ENCODE assay signal across 9 mouse cellular contexts in the genomic region with DNA sequence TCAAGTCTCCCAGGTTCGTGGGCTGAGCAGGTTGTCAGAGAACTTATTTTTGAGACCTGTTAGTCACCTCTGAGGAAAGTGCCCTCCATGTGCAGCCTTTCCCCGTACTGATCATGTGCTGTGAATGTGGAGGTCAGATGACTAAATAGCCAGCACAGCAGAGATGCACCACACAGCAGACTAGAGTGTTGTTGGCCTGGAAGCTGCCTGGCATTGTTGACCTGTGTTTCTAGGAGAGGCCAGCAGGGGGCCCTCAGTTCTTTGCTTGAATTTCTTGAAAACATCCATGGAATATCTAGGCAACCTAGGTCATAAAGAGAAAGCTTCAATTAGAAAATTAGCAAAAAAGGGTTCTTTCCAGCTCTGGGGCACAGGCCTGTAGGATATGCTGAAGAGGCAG. TPM values are rescaled to one million over a fixed set of nuclear protein-coding genes. Genes with fewer than 3 reads are reported as not detected.
DNase-seq lines count a peak whose midpoint lies in the region; ATAC-seq and TF ChIP-seq lines count a peak whose summit lies in the region.
"Had no signal": no experiment of that assay in that cellular context is flagged by ENCODE, and none has a peak within 500 bp of the region (broad histone marks: within the 10 kb centered on the region; RNA-seq: fewer than 3 reads in every experiment).

No protein-coding gene starts in this region.

- intact Hi-C loops in heart, adult 2 months (cut with DNase I), result loop anchor here (5.0 kb wide), 1 partner anchor 327 kb away; no protein-coding TSS in a partner anchor

- no peak overlapping the region for H3K4me3 ChIP-seq in heart, adult 2 months
- no peak overlapping the region for H3K4me3 ChIP-seq in heart, embryonic 10.5 days
- H3K4me3 ChIP-seq in cortical plate, adult 2 months (ENCODE audit: insufficient read depth, low read length), result no peak overlapping the region
- no peak overlapping the region for H3K4me3 ChIP-seq in kidney, embryonic 16.5 days (ENCODE audit: low read length)

- no peak for TF ChIP-seq POLR2A in heart, adult 2 months (IDR thresholded peaks at IDR 0.05; ENCODE audit: insufficient read depth, low read depth, low read length)
- TF ChIP-seq POLR2A in cortical plate, adult 2 months (IDR thresholded peaks at IDR 0.05; ENCODE audit: extremely low read depth, insufficient read depth, low read length), result no peak

- no peak overlapping the region for H3K9ac ChIP-seq in heart, adult 2 months (ENCODE audit: low read depth, low read length)
- H3K9ac ChIP-seq in kidney, embryonic 16.5 days (replicated peaks; ENCODE audit: low read length), result no peak overlapping the region

- TF ChIP-seq EP300 in heart, adult 2 months (IDR thresholded peaks at IDR 0.05; ENCODE audit: insufficient read depth, low read depth, low read length), result no peak

- H3K79me2 ChIP-seq in heart, adult 2 months (replicated peaks; ENCODE audit: control insufficient read depth, insufficient read depth, low read length), result no peaks in the 10 kb centered on the region

- H3K36me3 ChIP-seq in heart, adult 2 months (ENCODE audit: control insufficient read depth, insufficient read depth, low read length), result no peaks in the 10 kb centered on the region
- no peaks in the 10 kb centered on the region for H3K36me3 ChIP-seq in heart, embryonic 10.5 days
- no peaks in the 10 kb centered on the region for H3K36me3 ChIP-seq in kidney, embryonic 16.5 days (ENCODE audit: insufficient read depth, low read length)

- H3K27me3 ChIP-seq in heart, adult 2 months (ENCODE audit: control insufficient read depth, insufficient read depth, low read length), result no peaks in the 10 kb centered on the region
- H3K27me3 ChIP-seq in heart, embryonic 10.5 days (ENCODE audit: insufficient read depth, poor library complexity, severe bottlenecking), result no peaks in the 10 kb centered on the region
- H3K27me3 ChIP-seq in kidney, embryonic 16.5 days (ENCODE audit: insufficient read depth, low read length), result no peaks in the 10 kb centered on the region

- H3K4me1 ChIP-seq in heart, adult 2 months (ENCODE audit: control insufficient read depth, insufficient read depth, low read length), result peaks cover 4% of the 10 kb centered on the region; the same call in 1 of the 2 replicates
- H3K4me1 ChIP-seq in heart, embryonic 10.5 days, result peaks cover 3% of the 10 kb centered on the region; the same call in 1 of the 2 replicates
- H3K4me1 ChIP-seq in cortical plate, adult 2 months (ENCODE audit: control insufficient read depth, insufficient read depth, low read length), result 0 out of 2 replicates have a peak, but pooled peaks cover 2% of the 10 kb centered on the region
- no peaks in the 10 kb centered on the region for H3K4me1 ChIP-seq in kidney, embryonic 16.5 days (ENCODE audit: insufficient read depth, low read length)

- H3K27ac ChIP-seq in heart, adult 2 months, result no peak overlapping the region
- no peak overlapping the region for H3K27ac ChIP-seq in heart, embryonic 10.5 days
- H3K27ac ChIP-seq in cortical plate, adult 2 months (ENCODE audit: insufficient read depth, low read length), result no peak overlapping the region
- H3K27ac ChIP-seq in kidney, embryonic 16.5 days (ENCODE audit: low read length), result no peak overlapping the region

- peak; percentile 81 for TF ChIP-seq CTCF in heart, adult 2 months (IDR thresholded peaks at IDR 0.05)
- TF ChIP-seq CTCF in cortical plate, adult 2 months (IDR thresholded peaks at IDR 0.05; ENCODE audit: extremely low read depth, insufficient read depth, low read length), result peak; percentile 54

- no peak overlapping the region for H3K4me2 ChIP-seq in kidney, embryonic 16.5 days (replicated peaks; ENCODE audit: low read depth, low read length)

- ATAC-seq in kidney, embryonic 16.5 days (ENCODE audit: low FRiP score, low TSS enrichment), result peak; percentile 18; the same call in 1 of the 2 replicates
- peak; percentile 37 for ATAC-seq in megakaryocyte progenitor cell, adult 5-6 weeks (replicated peaks; ENCODE audit: poor library complexity)

- no peaks in the 10 kb centered on the region for H3K9me3 ChIP-seq in heart, embryonic 10.5 days
- no peaks in the 10 kb centered on the region for H3K9me3 ChIP-seq in kidney, embryonic 16.5 days (ENCODE audit: low read length)

- peak in 1 of 2 experiments; percentile 57 for DNase-seq in heart, adult 2 months
- DNase-seq in heart, embryonic 10.5 days (ENCODE audit: low spot score), result no peak
- peak; percentile 45 for DNase-seq in thymus, postnatal 25 days
- DNase-seq in thymus, postnatal 14 days, result no peak
- DNase-seq in ovary, adult 18-20 months (ENCODE audit: low spot score), result no peak

- WGBS in heart, adult 2 months, result 49% methylated on average over 2 of the region's 2 CpGs
- WGBS in heart, embryonic 10.5 days, result 57% methylated on average over 2 of the region's 2 CpGs
- WGBS in kidney, embryonic 16.5 days, result 51% methylated on average over 2 of the region's 2 CpGs

RNA-seq across cellular contexts. Expression of a gene that starts 23.8 kb away (rescaled TPM):
- not detected for total RNA-seq in heart, adult 2 months (2021)
- polyA plus RNA-seq in heart, adult 2 months (2012; rRNA removed), result 0.41 TPM in 1 of 2 replicates, not detected in the other
- polyA plus RNA-seq in heart, embryonic 10.5 days (2016; fragmentation: Nextera tagmentation; extraction: Ambion mirVana), result not detected in 2 replicates
- polyA plus RNA-seq in cortical plate, adult 2 months (2012; rRNA removed), result not detected in 2 replicates
- 0.36 TPM in 1 of 2 replicates, not detected in the other for polyA plus RNA-seq in kidney, embryonic 16.5 days (2015; fragmentation: Nextera tagmentation; extraction: Ambion mirVana)
- total RNA-seq in megakaryocyte progenitor cell, adult 5-6 weeks (2015), result 0.32 and 1.4 TPM in 2 replicates
- not detected in 2 replicates for total RNA-seq in megakaryocyte progenitor cell, adult 5-6 weeks (2017)

RNA-seq across cellular contexts. Expression of a gene that starts 23.8 kb away (rescaled TPM):
- total RNA-seq in heart, adult 2 months (2021), result not detected
- polyA plus RNA-seq in heart, adult 2 months (2012; rRNA removed), result 0.86 TPM in 1 of 2 replicates, not detected in the other
- polyA plus RNA-seq in heart, embryonic 10.5 days (2016; fragmentation: Nextera tagmentation; extraction: Ambion mirVana), result not detected in 2 replicates
- polyA plus RNA-seq in cortical plate, adult 2 months (2012; rRNA removed), result not detected in 2 replicates
- not detected in 2 replicates for polyA plus RNA-seq in kidney, embryonic 16.5 days (2015; fragmentation: Nextera tagmentation; extraction: Ambion mirVana)
- not detected in 2 replicates for total RNA-seq in megakaryocyte progenitor cell, adult 5-6 weeks (2015)
- not detected in 2 replicates for total RNA-seq in megakaryocyte progenitor cell, adult 5-6 weeks (2017)

RNA-seq across cellular contexts. Expression of a gene that starts 37.5 kb away (rescaled TPM):
- under 1 TPM in 1 of 2 experiments, not detected in 1; 0.14 TPM for total RNA-seq in heart, adult 2 months (2021)
- 0.12 and 0.31 TPM in 2 replicates for polyA plus RNA-seq in heart, adult 2 months (2012; rRNA removed)
- not detected in 2 replicates for polyA plus RNA-seq in heart, embryonic 10.5 days (2016; fragmentation: Nextera tagmentation; extraction: Ambion mirVana)
- polyA plus RNA-seq in cortical plate, adult 2 months (2012; rRNA removed), result 0.08 TPM in 1 of 2 replicates, not detected in the other
- polyA plus RNA-seq in kidney, embryonic 16.5 days (2015; fragmentation: Nextera tagmentation; extraction: Ambion mirVana), result 0.12 TPM in 1 of 2 replicates, not detected in the other
- 3.1 and 6.7 TPM in 2 replicates for total RNA-seq in megakaryocyte progenitor cell, adult 5-6 weeks (2015)
- total RNA-seq in megakaryocyte progenitor cell, adult 5-6 weeks (2017), result 4.8 and 9.2 TPM in 2 replicates
- total RNA-seq: layer of hippocampus, adult 8-10 months had no signal

RNA-seq across cellular contexts. Expression of a gene that starts 41.0 kb away (rescaled TPM):
- under 1 TPM in 1 of 2 experiments, not detected in 1; 0.47 TPM for total RNA-seq in heart, adult 2 months (2021)
- 0.35 and 0.50 TPM in 2 replicates for polyA plus RNA-seq in heart, adult 2 months (2012; rRNA removed)
- polyA plus RNA-seq in heart, embryonic 10.5 days (2016; fragmentation: Nextera tagmentation; extraction: Ambion mirVana), result 0.49 and 0.70 TPM in 2 replicates
- polyA plus RNA-seq in cortical plate, adult 2 months (2012; rRNA removed), result 2.0 and 2.2 TPM in 2 replicates
- 0.65 and 0.87 TPM in 2 replicates for polyA plus RNA-seq in kidney, embryonic 16.5 days (2015; fragmentation: Nextera tagmentation; extraction: Ambion mirVana)
- total RNA-seq in megakaryocyte progenitor cell, adult 5-6 weeks (2015), result 237 and 280 TPM in 2 replicates
- total RNA-seq in megakaryocyte progenitor cell, adult 5-6 weeks (2017), result 243 and 287 TPM in 2 replicates
